Mouse (Mus musculus): ENCODE data around the gene Pou2f1. TPM values are rescaled to one million over a fixed set of nuclear protein-coding genes. Genes with fewer than 3 reads are reported as not detected.

The Pou2f1 gene
- polyA plus RNA-seq, 1 experiment from 2014 or later = 28.0 TPM

- Histone ChIP-seq H3K27me3 (ENCODE audit: low read depth, poor library complexity, severe bottlenecking) (no peaks in the 10 kb centered on the region; the same call in 1 of the 2 replicates), H3K9me3 (replicated peaks) (peaks cover 3% of the 10 kb centered on the region; the same call in 1 of the 2 replicates), H3K4me3 (no peak overlapping the region), H3K36me3 (peaks cover 14% of the 10 kb centered on the region), H3K27ac (replicated peaks) (no peak overlapping the region), H3K4me1 (peaks cover 24% of the 10 kb centered on the region)
- 87% methylated on average over 3 of the region's 3 CpGs for WGBS
- no peak for DNase-seq (ENCODE audit: low spot score)
Measured at GRCm38 (mm10) chr1:165969001-165969690, 33.3 kb downstream of the Pou2f1 start.

GRCm38 (mm10) chr1:165967027-165967654 lies 35.3 kb downstream of the Pou2f1 start:
- H3K27me3 ChIP-seq (ENCODE audit: low read depth, poor library complexity, severe bottlenecking) = no peaks in the 10 kb centered on the region; the same call in 1 of the 2 replicates
- DNase-seq (ENCODE audit: low spot score) = no peak
- H3K4me1 ChIP-seq = peaks cover 24% of the 10 kb centered on the region
- H3K36me3 ChIP-seq = peaks cover 13% of the 10 kb centered on the region
- H3K9me3 ChIP-seq (replicated peaks) = peaks cover 3% of the 10 kb centered on the region; the same call in 1 of the 2 replicates
- H3K4me3 ChIP-seq = no peak overlapping the region
- no peak overlapping the region for H3K27ac ChIP-seq (replicated peaks)
- WGBS = 60% methylated on average over 4 of the region's 4 CpGs

DNA sequence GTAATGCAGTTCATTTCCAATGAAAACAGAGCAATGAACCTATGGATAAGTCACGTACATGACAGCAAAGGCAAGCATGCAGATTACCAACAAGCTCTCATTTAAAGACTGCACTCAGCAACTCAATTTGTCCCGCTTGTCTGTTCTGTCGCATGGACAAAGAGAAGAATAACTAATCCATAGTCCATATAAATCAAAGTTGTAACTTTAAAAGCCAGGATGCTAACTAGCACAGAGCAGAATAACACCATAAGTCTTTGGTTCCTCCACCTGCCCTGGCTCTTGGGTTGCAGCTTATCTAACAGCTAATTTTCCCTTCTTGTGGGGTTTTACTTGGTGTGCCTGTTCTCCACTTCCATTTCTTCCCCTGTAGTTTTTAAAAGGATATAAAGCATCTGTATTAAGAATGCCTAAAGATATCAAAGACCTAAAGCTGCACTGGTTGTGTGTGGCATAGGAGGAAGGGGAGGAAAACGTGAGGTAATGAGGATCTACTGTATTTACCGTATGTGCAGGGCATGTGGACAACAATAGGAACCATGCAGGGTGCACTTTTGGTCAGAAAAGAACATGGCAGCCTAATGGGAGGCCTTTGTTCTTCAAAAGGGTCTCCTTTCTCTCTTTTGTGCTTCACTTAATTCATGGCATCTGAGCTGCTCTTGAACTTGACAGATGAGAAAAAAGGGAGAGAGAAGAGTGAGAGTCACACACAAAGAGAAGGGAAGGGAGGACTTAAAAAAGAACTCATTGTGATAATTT lies 36.1 kb downstream of the Pou2f1 start:
- H3K36me3 ChIP-seq = peaks cover 6% of the 10 kb centered on the region
- no peak overlapping the region for H3K4me3 ChIP-seq
- peaks cover 27% of the 10 kb centered on the region for H3K4me1 ChIP-seq
- H3K27ac ChIP-seq (replicated peaks) = no peak overlapping the region
- WGBS = 65% methylated on average over 5 of the region's 5 CpGs
- peaks cover 3% of the 10 kb centered on the region; the same call in 1 of the 2 replicates for H3K9me3 ChIP-seq (replicated peaks)
- DNase-seq (ENCODE audit: low spot score) = peak; percentile 14
- H3K27me3 ChIP-seq (ENCODE audit: low read depth, poor library complexity, severe bottlenecking) = no peaks in the 10 kb centered on the region; the same call in 1 of the 2 replicates

- H3K27me3 ChIP-seq (ENCODE audit: low read depth, poor library complexity, severe bottlenecking) = no peaks in the 10 kb centered on the region; the same call in 1 of the 2 replicates
- H3K4me3 ChIP-seq = no peak overlapping the region
- no peak overlapping the region for H3K27ac ChIP-seq (replicated peaks)
- peaks cover 36% of the 10 kb centered on the region for H3K4me1 ChIP-seq
- DNase-seq (ENCODE audit: low spot score) = no peak
- H3K36me3 ChIP-seq = no peaks in the 10 kb centered on the region
- no peaks in the 10 kb centered on the region for H3K9me3 ChIP-seq (replicated peaks)
- 88% methylated on average over 6 of the region's 6 CpGs for WGBS
Measured at GRCm38 (mm10) chr1:165961676-165962364, 40.7 kb downstream of the Pou2f1 start.

- H3K36me3 ChIP-seq = no peaks in the 10 kb centered on the region
- no peak overlapping the region for H3K4me3 ChIP-seq
- DNase-seq (ENCODE audit: low spot score) = no peak
Measured at GRCm38 (mm10) chr1:165958159-165958558, 44.3 kb downstream of the Pou2f1 start.

DNA sequence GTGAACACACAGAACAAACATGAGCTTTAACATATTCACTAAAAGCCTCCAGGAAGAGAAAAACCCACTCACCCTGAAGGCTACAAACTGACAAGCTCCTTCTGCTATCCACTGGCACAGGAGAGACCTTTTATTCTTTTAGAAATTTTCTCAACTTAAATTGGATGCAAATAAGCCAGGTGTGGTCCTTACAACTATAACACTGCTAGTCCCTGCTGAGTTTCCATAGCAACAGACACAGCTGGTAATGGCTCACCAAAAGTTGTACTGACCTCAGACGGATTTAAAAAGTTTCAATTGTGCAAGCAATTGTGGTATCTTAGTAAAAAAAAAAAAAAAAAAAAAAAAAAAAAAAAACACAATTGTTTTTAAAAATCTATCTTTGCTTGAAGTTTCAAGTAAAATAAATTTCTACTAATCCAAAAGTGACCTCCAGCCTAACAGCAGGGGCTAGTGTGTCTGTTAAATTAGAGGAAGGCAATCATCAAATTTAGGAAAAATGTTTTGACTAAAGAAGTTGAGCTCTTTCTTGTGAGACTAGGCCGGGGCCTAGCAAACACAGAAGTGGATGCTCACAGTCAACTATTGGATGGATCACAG lies 54.2 kb downstream of the Pou2f1 start:
- DNase-seq (ENCODE audit: low spot score) = no peak
- no peaks in the 10 kb centered on the region for H3K27me3 ChIP-seq (ENCODE audit: low read depth, poor library complexity, severe bottlenecking)
- peaks cover 3% of the 10 kb centered on the region; the same call in 1 of the 2 replicates for H3K36me3 ChIP-seq
- peaks cover 7% of the 10 kb centered on the region for H3K4me1 ChIP-seq
- no peak overlapping the region for H3K4me3 ChIP-seq
- no peaks in the 10 kb centered on the region for H3K9me3 ChIP-seq (replicated peaks)
- no peak overlapping the region for H3K27ac ChIP-seq (replicated peaks)
- WGBS = 29% methylated on average over 2 of the region's 2 CpGs

More at GRCm38 (mm10) chr1:165958159-165958558, 44.3 kb downstream of the Pou2f1 start:
- peaks cover 17% of the 10 kb centered on the region for H3K4me1 ChIP-seq
- no peaks in the 10 kb centered on the region for H3K9me3 ChIP-seq (replicated peaks)
- no peaks in the 10 kb centered on the region for H3K27me3 ChIP-seq (ENCODE audit: low read depth, poor library complexity, severe bottlenecking)
- no peak overlapping the region for H3K27ac ChIP-seq (replicated peaks)

DNA sequence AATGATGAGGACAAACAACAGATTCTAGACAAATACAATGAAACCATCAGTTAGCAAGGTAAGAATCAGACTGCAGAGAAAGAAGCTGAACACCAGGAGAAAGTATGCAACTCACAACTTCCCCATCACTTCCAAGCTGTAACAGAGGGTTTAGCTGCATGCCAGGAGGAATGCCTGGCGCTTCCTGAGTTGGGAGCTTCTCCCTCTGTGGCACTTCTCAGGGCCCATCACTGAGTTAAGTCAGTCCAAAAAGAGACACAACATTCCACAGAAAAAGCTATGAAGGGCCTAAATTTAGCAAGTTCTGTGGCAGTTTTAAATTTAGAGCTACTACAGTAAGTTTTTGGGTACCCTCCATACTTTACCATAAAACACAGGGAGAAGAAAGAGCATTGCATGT lies 59.2 kb downstream of the Pou2f1 start:
- 94% methylated on average over 1 of the region's 1 CpGs for WGBS
- DNase-seq (ENCODE audit: low spot score) = no peak
- Histone ChIP-seq H3K27me3 (ENCODE audit: low read depth, poor library complexity, severe bottlenecking) (no peaks in the 10 kb centered on the region), H3K27ac (replicated peaks) (no peak overlapping the region), H3K36me3 (0 out of 2 replicates have a peak, but pooled peaks cover 7% of the 10 kb centered on the region), H3K4me1 (peaks cover 3% of the 10 kb centered on the region), H3K4me3 (no peak overlapping the region), H3K9me3 (replicated peaks) (no peaks in the 10 kb centered on the region)

DNA sequence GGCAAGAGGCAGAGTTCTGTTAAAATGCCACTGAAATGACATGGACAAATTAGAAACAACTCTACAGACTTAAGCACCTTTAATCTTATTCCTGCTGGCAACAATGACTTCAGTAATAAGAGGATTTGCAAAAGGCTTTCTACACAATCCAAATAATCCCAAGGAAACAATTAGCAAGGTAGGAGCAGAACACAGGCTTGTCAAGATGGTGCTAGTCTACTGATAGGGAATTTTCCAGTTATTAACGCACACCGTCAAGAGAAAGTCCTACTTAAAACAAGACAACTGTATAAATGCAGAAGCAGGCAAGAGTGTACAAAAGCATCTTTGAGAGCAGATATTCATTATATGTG lies 67.0 kb downstream of the Pou2f1 start:
- DNase-seq (ENCODE audit: low spot score) = no peak
- Histone ChIP-seq H3K27ac (replicated peaks) (no peak overlapping the region), H3K4me1 (peaks cover 23% of the 10 kb centered on the region), H3K4me3 (no peak overlapping the region), H3K36me3 (no peaks in the 10 kb centered on the region), H3K9me3 (replicated peaks) (no peaks in the 10 kb centered on the region), H3K27me3 (ENCODE audit: low read depth, poor library complexity, severe bottlenecking) (no peaks in the 10 kb centered on the region)
- 64% methylated on average over 2 of the region's 2 CpGs for WGBS

GRCm38 (mm10) chr1:165934648-165935465 lies 67.6 kb downstream of the Pou2f1 start:
- H3K4me1 ChIP-seq = peaks cover 23% of the 10 kb centered on the region
- WGBS = 56% methylated on average over 7 of the region's 7 CpGs
- H3K36me3 ChIP-seq = no peaks in the 10 kb centered on the region
- no peak overlapping the region for H3K4me3 ChIP-seq
- peak overlapping the region; percentile 46; the same call in 1 of the 2 replicates for H3K27ac ChIP-seq (replicated peaks)
- no peaks in the 10 kb centered on the region for H3K9me3 ChIP-seq (replicated peaks)
- H3K27me3 ChIP-seq (ENCODE audit: low read depth, poor library complexity, severe bottlenecking) = no peaks in the 10 kb centered on the region
- no peak for DNase-seq (ENCODE audit: low spot score)

- H3K36me3 ChIP-seq = no peaks in the 10 kb centered on the region
- H3K27me3 ChIP-seq (ENCODE audit: low read depth, poor library complexity, severe bottlenecking) = no peaks in the 10 kb centered on the region
- H3K27ac ChIP-seq (replicated peaks) = peak overlapping the region; percentile 46; the same call in 1 of the 2 replicates
- 90% methylated on average over 5 of the region's 5 CpGs for WGBS
- H3K4me3 ChIP-seq = no peak overlapping the region
- H3K4me1 ChIP-seq = peaks cover 23% of the 10 kb centered on the region
- H3K9me3 ChIP-seq (replicated peaks) = no peaks in the 10 kb centered on the region
- DNase-seq (ENCODE audit: low spot score) = no peak
Measured at GRCm38 (mm10) chr1:165933915-165934647, 68.4 kb downstream of the Pou2f1 start.

GRCm38 (mm10) chr1:165932842-165933241 lies 69.6 kb downstream of the Pou2f1 start:
- H3K36me3 ChIP-seq = no peaks in the 10 kb centered on the region
- peaks cover 23% of the 10 kb centered on the region for H3K4me1 ChIP-seq
- H3K27ac ChIP-seq (replicated peaks) = no peak overlapping the region
- H3K4me3 ChIP-seq = no peak overlapping the region
- H3K27me3 ChIP-seq (ENCODE audit: low read depth, poor library complexity, severe bottlenecking) = no peaks in the 10 kb centered on the region
- DNase-seq (ENCODE audit: low spot score) = no peak
- H3K9me3 ChIP-seq (replicated peaks) = no peaks in the 10 kb centered on the region
- WGBS = 96% methylated on average over 2 of the region's 2 CpGs
